Mouse (Mus musculus) adipocyte (in vitro differentiated cells): ENCODE data around the gene Nrxn3.

Experiments used
- DNase-seq: peaks from one replicate; pipeline ENCODE4 v3.0.0-alpha.2; 2016; ENCODE audit warnings: low spot score

Gene Nrxn3

DNA sequence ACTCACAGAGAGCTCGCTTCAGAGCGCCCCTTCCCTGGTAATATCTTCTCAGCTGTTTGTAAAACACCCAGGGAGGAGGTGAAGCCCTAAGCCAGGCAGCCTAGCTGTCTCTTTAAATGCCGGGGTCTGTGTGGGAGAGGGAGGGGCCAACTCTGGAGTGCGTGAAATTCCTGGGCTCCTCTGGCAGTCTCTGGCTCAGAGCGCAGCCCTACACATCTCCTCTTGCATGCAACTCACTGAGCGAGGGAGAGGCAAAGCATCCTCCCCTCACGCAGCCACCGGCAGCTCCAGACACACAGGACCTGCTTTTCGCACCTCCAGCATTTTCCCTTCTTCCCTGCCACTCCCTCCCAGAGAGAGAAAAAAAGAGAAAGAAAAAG, at the start of gene Nrxn3:
TSS of gene Nrxn3 (plus strand) at position 186 of the 380 bp plus-strand sequence.
- no peak for DNase-seq

DNA sequence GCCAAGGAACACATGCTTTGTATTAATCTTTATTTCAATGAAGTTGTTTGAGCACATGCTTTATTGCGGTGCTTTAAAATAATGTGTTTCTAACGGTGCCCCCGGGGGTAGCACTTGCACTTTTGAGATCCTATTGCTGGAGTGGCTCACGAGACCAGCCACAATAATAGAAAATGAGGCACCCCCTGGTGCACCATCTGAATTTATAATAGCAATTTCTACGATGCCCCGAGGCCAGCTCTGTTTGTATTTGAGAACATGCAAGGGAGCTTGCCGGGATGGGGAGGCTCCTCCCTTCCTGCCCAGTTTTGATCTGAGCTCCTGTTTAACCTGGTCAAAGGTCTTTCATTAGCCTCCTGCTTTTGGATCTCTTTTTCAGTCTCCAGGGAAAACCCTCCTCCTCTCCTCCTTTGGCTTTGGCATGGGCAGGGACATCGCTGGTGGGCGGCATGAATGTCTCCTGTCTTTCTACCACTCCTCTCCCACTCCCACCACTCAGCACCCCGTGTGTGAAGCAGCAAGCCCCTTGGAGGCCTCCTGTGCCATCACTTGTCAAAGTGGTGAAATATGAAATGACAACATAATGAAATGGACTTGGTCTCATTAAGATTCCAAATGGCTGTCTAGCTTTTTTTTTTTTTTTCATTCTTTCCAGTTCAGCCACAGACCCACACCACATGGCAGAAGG, 18.4 kb upstream of the Nrxn3 start:
- no peak for DNase-seq

GRCm38 (mm10) chr12:88705959-88706358, 16.7 kb upstream of the Nrxn3 start:
- no peak for DNase-seq

DNA sequence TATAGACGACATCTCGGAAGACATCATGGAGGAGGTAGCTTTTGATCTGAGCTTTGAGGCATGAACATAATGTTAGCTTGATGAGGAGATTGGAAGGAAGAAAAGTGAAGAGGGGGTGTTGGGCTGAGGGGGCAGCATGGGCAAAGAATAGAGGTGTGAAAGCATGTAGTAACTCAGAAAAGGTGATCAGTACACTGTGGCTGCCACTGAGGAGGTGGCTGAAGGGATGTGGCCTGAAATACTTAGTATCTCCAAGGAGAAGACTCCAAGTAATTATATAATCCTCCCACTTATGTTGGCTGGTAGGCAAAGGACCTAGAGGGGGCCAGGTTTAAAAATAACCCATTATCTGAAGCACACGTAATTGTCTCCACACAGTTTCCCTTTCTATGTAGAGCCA, 14.9 kb upstream of the Nrxn3 start:
- no peak for DNase-seq

- no peak for DNase-seq
Observed at GRCm38 (mm10) chr12:88709223-88709622, 13.5 kb upstream of the Nrxn3 start.

- no peak for DNase-seq
Observed at GRCm38 (mm10) chr12:88713456-88713855, 9.2 kb upstream of the Nrxn3 start.

DNA sequence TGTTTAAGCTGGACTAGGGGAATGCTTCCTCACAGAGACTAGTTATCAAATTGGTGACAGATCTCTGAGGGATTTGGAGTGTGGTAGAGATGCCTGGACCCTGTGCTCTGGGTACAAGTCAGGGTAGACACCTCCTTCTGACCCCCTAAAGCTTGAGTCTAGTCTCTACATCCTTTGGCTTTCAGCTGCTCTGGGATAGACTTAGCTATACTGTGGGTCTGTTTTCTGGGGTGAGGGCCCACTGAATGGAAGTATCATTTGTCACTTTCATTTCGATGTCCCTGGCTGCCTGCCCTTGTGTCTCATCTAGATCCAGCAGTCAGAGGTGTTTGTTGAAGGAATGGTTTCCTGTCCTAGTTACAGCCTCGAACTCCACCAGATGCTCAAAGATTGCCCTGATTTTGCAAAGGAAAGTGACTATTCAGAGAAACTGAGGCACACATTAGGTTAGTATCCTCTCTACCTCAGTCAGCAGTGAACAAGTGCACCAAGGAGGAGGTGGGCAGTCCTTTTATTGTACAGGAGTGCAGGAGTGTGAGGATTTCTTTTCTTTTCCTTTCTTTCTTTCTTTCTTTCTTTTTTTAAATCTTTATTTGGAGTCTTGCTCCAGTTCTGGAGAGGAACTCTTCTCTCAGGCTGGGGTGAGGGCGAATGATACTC, 515 bp upstream of the Nrxn3 start:
- no peak for DNase-seq

GRCm38 (mm10) chr12:88726316-88726715, 3.6 kb downstream of the Nrxn3 start:
- no peak for DNase-seq

DNA sequence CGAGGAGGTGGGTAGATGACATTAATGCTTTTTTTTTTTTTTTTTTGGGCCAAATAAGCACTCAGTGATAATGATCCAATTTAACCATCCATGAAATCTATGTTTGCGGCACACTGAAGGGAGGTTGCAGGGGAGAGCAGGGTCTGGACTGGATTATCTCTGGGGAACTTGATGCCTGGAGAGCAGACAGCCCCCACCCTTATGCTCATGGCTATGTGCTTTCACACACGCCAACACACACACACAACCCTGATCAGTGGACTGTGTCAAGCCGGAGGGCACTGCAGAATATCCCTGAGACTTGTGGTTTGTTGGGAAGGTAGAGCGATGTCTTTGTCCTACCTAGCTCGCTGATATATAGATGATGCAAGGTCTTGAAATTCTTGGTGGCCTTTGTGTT, 4.1 kb downstream of the Nrxn3 start:
- no peak for DNase-seq

- no peak for DNase-seq
Observed at GRCm38 (mm10) chr12:88730720-88731119, 8.0 kb downstream of the Nrxn3 start.

DNA sequence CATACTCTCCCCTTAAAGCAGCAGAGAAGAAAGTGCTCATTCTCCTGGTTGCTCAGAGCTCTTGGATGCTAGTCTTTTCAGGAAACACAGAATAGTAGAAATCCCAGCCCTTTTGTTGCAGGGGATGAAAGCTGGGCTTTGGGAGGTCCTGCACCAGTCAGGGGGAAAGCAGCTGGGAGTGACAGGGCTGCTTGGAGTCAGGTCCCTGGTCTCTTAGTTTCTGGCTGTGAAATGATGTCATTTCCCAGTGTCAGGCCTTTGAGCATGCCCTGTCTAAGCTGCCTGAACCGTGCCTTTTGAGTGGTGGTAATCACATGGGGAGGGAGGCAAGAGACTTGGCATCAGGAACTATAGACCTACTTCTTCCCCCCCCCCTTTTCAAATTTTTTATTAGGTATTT, 12.4 kb downstream of the Nrxn3 start:
- no peak for DNase-seq

DNA sequence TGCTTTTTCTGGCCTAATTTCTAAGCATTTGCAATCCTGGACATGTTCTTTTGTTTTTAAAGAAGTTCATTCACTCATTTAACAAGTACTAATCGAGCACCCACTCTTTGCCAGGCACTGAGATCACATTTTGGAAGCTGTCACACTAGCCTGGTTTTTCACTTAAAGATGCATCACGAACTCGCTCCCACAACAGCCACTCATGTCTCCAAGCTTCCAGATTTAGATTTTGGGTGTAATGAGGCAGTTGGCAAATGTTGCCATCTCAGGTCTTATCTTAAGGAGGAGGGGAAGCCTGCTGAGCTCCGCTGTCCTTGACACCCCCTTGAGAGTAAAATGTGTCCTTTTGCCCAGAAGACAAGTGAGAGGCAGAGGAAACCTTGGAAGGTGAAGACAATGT, 14.4 kb downstream of the Nrxn3 start:
- DNase-seq: no peak

GRCm38 (mm10) chr12:88738616-88739015, 15.9 kb downstream of the Nrxn3 start:
- DNase-seq: no peak

GRCm38 (mm10) chr12:88746788-88747187, 24.1 kb downstream of the Nrxn3 start:
- no peak for DNase-seq

DNA sequence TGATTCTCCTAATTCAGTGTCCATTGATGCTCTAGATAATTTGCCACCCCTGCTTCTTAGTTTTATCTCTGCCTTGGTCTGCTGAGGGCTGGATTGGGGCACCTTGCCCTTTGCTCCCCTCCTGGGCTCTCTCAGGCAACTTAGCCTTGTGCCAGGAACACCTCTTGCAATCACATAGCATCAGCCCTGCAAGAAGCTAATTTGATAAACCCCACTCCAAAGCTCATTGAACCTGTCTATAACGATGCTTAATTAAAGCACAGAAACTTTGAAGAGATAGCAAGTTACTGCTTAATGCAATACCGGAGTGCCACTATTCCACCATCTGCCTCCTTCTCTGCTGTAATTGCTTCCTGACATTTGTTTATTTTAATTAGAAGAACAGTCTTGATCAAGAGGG, 42.1 kb downstream of the Nrxn3 start:
- no peak for DNase-seq

DNA sequence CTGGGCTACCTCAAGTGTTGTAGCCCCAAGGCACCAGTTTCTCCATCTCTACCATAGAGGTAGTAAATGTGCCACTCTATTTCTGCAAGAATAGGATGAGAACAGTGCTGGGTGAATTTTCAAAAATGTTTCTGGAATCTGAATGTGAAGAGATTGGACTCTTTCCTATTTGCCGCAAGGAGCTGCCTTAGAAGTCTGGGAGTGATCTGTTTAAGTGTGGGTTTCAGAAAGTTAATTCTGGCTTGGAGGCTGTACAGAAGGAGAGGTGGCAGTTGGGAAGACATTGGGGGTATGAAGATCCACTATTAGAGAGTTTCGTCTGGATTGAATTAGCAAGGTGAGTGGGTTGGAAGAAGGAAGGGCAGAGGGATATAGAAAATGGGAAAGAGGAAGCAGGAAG, 52.0 kb downstream of the Nrxn3 start:
- no peak for DNase-seq

DNA sequence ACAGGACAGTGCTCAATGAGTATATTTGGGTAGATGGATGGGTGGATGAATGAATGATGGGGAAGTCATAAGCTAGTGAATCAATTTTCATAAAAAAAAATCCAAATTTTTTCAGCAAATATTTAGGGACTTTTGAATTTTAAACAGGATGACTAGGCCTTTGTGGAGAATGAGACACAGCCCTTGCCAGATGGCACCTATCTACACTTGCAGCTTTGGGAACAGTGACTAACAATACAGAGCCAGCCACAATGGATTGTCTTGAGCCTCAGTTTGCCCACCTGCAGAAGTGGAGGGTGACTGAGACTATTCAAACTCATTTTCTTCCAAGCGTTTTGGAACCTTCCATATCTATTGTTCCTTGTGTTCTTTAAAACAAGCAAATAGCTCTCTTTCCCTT, 55.4 kb downstream of the Nrxn3 start:
- DNase-seq: no peak

GRCm38 (mm10) chr12:88784199-88785147, 61.8 kb downstream of the Nrxn3 start:
- no peak for DNase-seq

- DNase-seq: no peak
Observed at GRCm38 (mm10) chr12:88793314-88793713, 70.6 kb downstream of the Nrxn3 start.

- no peak for DNase-seq
Observed at GRCm38 (mm10) chr12:88800990-88801655, 78.4 kb downstream of the Nrxn3 start.

- no peak for DNase-seq
Observed at GRCm38 (mm10) chr12:88801656-88802007, 79.0 kb downstream of the Nrxn3 start.

- no peak for DNase-seq
Observed at GRCm38 (mm10) chr12:88808947-88809346, 86.3 kb downstream of the Nrxn3 start.
